Mouse (Mus musculus): ENCODE measurements around the gene Dclk3. TPM values are rescaled to one million over a fixed set of nuclear protein-coding genes. Genes with fewer than 3 reads are reported as not detected.

Gene Dclk3
- total RNA-seq, 2 experiments from 2014 or later, result 14.4 to 19.3 TPM

- no peak for TF ChIP-seq CTCF (conservative IDR thresholded peaks at IDR 0.05)
- Histone ChIP-seq H3K27ac (peak overlapping the region; percentile 23; the same call in 1 of the 2 replicates), H3K4me3 (no peak overlapping the region)
- no peak for DNase-seq (ENCODE audit: low spot score in 2 of 2)
These were observed 36.4 kb downstream of the Dclk3 start for GRCm38 (mm10) chr9:111475281-111475680.

DNA sequence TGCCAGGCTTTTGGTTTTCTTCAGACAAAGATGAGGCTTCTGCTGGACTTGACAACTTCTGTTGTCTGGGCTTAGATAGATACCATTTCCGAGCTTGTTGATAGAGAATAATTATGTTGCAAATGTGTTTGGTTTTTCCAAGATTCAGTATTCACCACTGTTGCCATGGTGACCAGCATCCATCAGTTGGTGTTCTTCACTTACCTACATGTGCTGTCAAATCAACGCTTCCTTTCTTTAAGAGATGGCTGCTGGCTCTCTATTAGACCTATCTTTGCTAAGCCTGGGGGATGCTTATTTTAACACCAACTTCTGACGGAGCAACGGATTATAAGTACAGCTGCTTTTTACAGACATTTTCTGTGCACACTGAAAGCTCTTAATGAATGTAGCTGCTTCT lies 37.1 kb downstream of the Dclk3 start:
- Histone ChIP-seq H3K4me3 (no peak overlapping the region), H3K27ac (peak overlapping the region; percentile 23; the same call in 1 of the 2 replicates)
- TF ChIP-seq CTCF (conservative IDR thresholded peaks at IDR 0.05), result no peak
- DNase-seq (ENCODE audit: low spot score in 2 of 2), result no peak

GRCm38 (mm10) chr9:111476479-111477016 lies 37.7 kb downstream of the Dclk3 start:
- no peak for TF ChIP-seq CTCF (conservative IDR thresholded peaks at IDR 0.05)
- Histone ChIP-seq H3K27ac (no peak overlapping the region), H3K4me3 (no peak overlapping the region)
- no peak for DNase-seq (ENCODE audit: low spot score in 2 of 2)

GRCm38 (mm10) chr9:111478853-111479490 lies 40.1 kb downstream of the Dclk3 start:
- Histone ChIP-seq H3K4me3 (no peak overlapping the region), H3K27ac (no peak overlapping the region)
- DNase-seq (ENCODE audit: low spot score in 2 of 2), result peak; percentile 18 to 26
- peak; percentile 83 for TF ChIP-seq CTCF (conservative IDR thresholded peaks at IDR 0.05)

- Histone ChIP-seq H3K27ac (peak overlapping the region; percentile 32; the same call in 1 of the 2 replicates), H3K4me3 (no peak overlapping the region)
- TF ChIP-seq CTCF (conservative IDR thresholded peaks at IDR 0.05), result no peak
- peak; percentile 52 to 53 for DNase-seq (ENCODE audit: low spot score in 2 of 2)
These were observed 42.1 kb downstream of the Dclk3 start for GRCm38 (mm10) chr9:111481011-111481410.

- DNase-seq (ENCODE audit: low spot score in 2 of 2), result no peak
- Histone ChIP-seq H3K27ac (no peak overlapping the region), H3K4me3 (no peak overlapping the region)
- TF ChIP-seq CTCF (conservative IDR thresholded peaks at IDR 0.05), result no peak
These were observed 48.0 kb downstream of the Dclk3 start for GRCm38 (mm10) chr9:111486645-111487477.

DNA sequence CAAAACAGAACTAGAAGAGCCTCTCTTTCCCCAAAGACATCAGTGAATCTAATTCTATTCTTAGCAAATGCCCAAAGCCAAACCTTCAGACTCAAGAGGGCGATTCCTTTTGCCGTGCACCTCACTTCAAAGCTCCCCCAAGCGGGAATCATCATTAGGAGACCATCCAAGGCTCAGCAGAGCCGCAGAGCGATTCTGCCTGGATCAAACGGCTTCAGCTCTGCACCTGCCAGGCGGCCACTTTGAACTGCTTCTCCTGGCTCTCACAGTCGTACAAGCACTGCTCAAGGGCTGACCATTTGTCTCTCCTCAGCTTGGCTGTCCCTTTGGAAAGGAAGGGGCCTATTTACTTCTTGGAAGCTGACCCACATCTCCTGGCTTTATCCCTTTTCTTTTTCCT lies 51.7 kb downstream of the Dclk3 start:
- DNase-seq (ENCODE audit: low spot score in 2 of 2), result no peak
- Histone ChIP-seq H3K4me3 (no peak overlapping the region), H3K27ac (no peak overlapping the region)
- no peak for TF ChIP-seq CTCF (conservative IDR thresholded peaks at IDR 0.05)

DNA sequence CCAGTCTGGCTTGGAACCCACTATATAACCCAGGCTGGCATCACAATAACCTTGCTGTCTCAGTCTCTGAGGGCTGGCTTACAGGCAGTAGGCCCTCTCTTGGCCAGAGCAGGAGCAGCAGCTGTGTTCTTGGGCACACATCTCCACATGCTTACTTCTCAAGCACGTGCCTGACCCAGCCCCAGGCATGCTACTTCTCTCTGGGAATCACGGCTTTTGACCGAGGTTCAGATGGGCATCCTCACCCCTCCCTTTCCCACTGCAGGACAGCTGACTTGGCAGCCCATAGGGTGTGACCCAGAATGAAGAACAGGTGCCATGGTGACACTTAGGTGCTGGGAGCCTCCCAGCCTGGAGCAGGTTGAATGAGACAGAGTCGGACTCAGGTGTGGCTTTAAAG lies 52.4 kb downstream of the Dclk3 start:
- Histone ChIP-seq H3K27ac (no peak overlapping the region), H3K4me3 (no peak overlapping the region)
- TF ChIP-seq CTCF (conservative IDR thresholded peaks at IDR 0.05), result 0 out of 2 replicates have a peak, but pooled peaks have one; percentile 3
- no peak for DNase-seq (ENCODE audit: low spot score in 2 of 2)

DNA sequence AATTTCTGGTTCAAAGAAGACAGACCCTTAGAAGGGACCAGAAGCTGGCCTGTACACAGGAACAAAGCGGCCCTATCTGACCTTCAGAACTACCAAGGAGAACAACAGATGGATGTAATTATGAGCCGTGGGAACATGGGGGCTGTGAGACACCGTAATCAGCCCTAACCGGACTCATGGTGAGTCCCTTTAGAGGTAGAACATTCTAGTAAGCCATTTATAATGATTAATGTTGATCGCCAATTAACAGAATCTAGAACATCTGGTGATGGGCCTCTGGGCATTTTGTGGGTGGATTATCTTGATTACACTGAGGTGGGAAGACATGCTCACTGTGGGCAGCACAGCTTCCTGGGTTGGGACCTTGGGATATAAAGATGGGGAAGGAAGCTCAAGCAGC lies 54.6 kb downstream of the Dclk3 start:
- H3K4me3 ChIP-seq, result no peak overlapping the region
- TF ChIP-seq CTCF (conservative IDR thresholded peaks at IDR 0.05), result no peak
- H3K27ac ChIP-seq, result no peak overlapping the region
- DNase-seq (ENCODE audit: low spot score in 2 of 2), result no peak

DNA sequence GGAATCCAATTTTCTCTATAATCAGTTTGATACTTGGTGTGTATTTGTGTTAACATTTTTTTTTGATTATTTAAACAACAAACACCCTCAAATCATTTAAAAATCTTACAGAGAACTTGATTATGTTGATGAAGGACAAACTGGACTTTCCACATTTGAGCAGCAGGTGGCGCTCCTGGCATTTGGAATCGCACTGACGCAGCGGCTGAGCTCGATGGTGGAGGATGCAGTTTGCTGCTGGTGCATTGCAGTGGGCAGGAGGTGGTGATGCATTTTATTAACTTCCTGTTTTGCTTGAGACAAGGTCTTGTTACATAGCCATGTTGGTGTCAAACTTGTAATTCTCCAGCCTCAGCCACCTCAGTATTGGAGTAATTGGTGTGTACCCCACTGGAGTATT lies 56.7 kb downstream of the Dclk3 start:
- Histone ChIP-seq H3K4me3 (no peak overlapping the region), H3K27ac (no peak overlapping the region)
- DNase-seq (ENCODE audit: low spot score in 2 of 2), result peak; percentile 54 to 83
- TF ChIP-seq CTCF (conservative IDR thresholded peaks at IDR 0.05), result peak; percentile 90

DNA sequence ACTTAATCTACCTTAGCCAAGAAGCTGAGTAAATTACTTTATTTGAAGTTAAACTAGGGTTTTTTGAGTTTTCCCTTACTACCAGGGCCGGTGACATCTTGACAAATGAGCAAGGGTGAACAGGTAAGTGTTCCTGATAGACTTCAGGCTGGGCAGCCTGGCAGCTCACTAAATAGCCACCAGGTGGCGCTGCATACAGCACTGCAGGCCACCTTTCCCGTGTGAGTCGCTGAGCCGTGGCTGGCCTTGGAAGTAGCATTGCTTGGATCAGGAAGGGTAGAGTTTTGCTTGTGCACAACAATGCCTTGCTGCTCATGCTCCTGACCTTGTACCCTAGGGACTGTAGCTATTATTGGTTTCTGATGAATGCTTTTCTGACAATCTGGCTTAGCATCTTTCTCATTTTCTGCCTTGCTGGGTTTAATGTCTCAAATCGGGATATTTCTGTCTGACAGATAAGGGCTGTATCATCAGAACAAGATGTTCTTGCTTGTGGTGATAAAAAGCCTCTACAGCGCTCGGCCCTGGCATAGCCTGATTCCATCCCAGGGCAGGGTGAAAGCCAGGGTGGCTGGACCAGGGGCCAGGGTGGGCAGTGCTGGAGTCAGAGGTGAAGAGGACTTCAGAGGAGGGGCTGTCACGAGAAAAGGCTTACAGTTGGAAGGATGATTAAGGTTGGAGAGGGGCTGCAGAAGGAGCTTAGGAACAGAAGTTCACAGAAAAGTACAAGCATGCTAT lies 58.4 kb downstream of the Dclk3 start:
- peak; percentile 100 for TF ChIP-seq CTCF (conservative IDR thresholded peaks at IDR 0.05)
- peak; percentile 71 to 85 for DNase-seq (ENCODE audit: low spot score in 2 of 2)
- Histone ChIP-seq H3K4me3 (no peak overlapping the region), H3K27ac (peak overlapping the region; percentile 36; the same call in 1 of the 2 replicates)

DNA sequence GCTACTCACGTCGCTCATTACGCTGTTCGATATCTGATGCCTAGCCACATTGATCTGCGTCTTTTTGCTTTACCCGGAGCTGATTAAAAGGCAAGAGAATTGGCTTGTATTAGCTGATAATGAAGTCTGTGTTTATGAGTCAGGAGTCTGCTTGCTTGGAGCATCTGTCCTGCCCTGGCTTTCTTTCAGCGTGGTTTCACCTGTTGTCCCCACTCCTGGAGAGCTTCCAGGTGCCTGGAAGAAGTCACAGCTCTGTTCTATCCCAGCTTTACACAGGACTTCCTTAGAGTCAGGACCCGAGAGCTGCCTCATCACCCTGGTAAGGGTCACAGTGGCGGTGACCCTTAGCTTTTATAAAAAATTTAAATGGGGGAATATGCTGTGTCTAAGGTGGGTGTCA lies 61.3 kb downstream of the Dclk3 start:
- no peak for TF ChIP-seq CTCF (conservative IDR thresholded peaks at IDR 0.05)
- H3K27ac ChIP-seq, result no peak overlapping the region
- no peak for DNase-seq (ENCODE audit: low spot score in 2 of 2)
- H3K4me3 ChIP-seq, result no peak overlapping the region

GRCm38 (mm10) chr9:111506075-111506474 lies 67.2 kb downstream of the Dclk3 start:
- no peak for DNase-seq (ENCODE audit: low spot score in 2 of 2)
- no peak overlapping the region for H3K4me3 ChIP-seq
- no peak overlapping the region for H3K27ac ChIP-seq
- no peak for TF ChIP-seq CTCF (conservative IDR thresholded peaks at IDR 0.05)

Data from layer of hippocampus, adult 2 months (tissue).